Mouse (Mus musculus): ENCODE measurements at regions not wholly inside any gene's neighbourhood (a gene's known extent, or its start where the extent isn't known, plus 50 kb on each side); places are given as distances from the start of the nearest gene placed in this dataset.
A peak's percentile ranks its signal among the peaks of the same experiment; 100 is the strongest.

DNA sequence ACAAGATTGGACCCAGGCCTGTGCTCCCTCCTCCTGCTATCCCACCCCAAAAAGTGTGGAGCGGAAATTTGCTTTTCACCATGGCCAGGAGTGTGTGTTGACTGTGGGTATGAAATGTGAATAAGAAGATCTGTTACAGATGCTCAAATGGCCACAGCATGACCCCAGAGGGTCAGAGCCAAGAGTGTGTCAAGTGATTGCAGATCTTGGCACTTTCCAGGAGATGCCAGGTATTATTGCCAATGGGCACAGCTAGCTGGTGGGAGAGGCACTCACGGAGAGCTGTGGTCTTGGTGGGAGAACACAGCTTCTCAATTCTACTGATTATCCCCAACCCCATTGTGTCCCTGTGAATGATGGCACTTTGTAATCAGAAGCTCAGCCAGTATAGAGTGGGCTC lies 62.7 kb downstream of the Smim20 start:
- Histone ChIP-seq H3K36me3 (replicated peaks) (no peaks in the 10 kb centered on the region), H3K4me1 (peaks cover 19% of the 10 kb centered on the region), H3K4me3 (no peak overlapping the region), H3K27me3 (replicated peaks; ENCODE audit: low read depth, poor library complexity, severe bottlenecking) (peaks cover 6% of the 10 kb centered on the region; the same call in 1 of the 2 replicates), H3K9me3 (no peaks in the 10 kb centered on the region), H3K27ac (replicated peaks) (no peak overlapping the region)
- WGBS: 80% methylated on average over 2 of the region's 2 CpGs
- DNase-seq (ENCODE audit: low spot score): no peak

DNA sequence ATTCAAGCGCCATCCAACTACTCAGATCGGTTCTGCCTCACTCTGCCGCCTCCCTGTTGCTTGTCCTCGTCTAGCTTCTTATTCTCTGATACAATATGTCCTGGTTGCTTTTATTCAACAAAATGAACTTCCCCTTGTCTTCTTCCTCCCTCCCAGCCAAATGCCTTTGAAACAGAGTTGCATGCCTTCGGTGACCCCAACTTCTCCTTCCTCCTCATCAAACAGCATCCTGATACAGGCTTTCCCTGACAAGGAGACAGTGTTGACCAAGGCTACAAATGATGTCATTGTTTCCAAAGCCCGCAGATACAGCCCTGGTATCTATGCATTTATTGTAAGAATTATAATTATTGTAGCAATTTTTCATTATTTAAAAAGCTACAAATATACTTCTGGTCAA lies 69.8 kb downstream of the Smim20 start:
- Histone ChIP-seq H3K27ac (replicated peaks) (no peak overlapping the region), H3K27me3 (replicated peaks; ENCODE audit: low read depth, poor library complexity, severe bottlenecking) (no peaks in the 10 kb centered on the region)
- WGBS: 85% methylated on average over 6 of the region's 6 CpGs

DNA sequence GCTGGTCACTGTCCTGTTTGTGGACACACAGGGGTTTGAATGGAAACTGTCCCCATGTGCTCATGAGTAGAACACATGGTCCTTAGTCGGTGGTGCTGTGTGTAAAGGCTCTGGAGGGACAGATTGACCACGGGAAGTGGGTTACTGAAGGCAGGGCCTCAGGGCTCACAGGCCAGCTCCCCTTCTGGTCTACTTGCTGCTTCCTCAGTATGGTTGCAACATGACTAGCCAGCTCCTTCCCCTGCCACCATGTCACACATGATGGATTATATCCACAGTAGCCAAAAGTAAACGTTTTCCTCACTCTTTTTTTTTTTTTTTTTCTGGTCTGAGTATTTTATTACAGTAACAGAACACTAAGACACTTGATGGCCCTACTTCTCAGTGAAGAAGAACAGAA lies 70.9 kb downstream of the Smim20 start:
- Histone ChIP-seq H3K27me3 (replicated peaks; ENCODE audit: low read depth, poor library complexity, severe bottlenecking) (no peaks in the 10 kb centered on the region), H3K9me3 (no peaks in the 10 kb centered on the region), H3K36me3 (replicated peaks) (no peaks in the 10 kb centered on the region), H3K4me3 (no peak overlapping the region), H3K27ac (replicated peaks) (no peak overlapping the region), H3K4me1 (0 out of 2 replicates have a peak, but pooled peaks cover 2% of the 10 kb centered on the region)
- no peak for DNase-seq (ENCODE audit: low spot score)
- 65% methylated on average over 3 of the region's 3 CpGs for WGBS

More for the DNA sequence above, 69.8 kb downstream of the Smim20 start:
- H3K4me3 ChIP-seq: no peak overlapping the region
- H3K36me3 ChIP-seq (replicated peaks): no peaks in the 10 kb centered on the region
- H3K9me3 ChIP-seq: no peaks in the 10 kb centered on the region
- 0 out of 2 replicates have a peak, but pooled peaks cover 2% of the 10 kb centered on the region for H3K4me1 ChIP-seq
- DNase-seq (ENCODE audit: low spot score): no peak

DNA sequence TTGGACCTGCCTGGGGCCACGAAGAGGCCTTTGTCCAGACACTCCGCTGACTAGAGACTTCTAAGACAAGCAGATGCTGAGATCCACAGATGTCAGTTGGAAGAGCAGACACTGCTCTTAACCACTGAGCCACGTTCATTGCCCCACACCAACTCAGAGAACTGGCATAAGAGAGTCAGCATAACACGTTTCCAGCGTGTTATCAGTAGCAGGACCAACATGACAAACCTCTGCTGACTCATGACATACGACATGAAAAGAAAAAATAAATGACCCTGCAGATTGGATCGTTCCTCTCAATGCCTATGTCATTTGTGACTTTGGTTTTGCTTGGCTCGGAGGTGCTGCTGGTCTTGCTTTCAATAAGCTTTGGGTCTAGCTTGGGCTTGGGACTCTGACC lies 78.3 kb downstream of the Smim20 start:
- Histone ChIP-seq H3K4me1 (peaks cover 18% of the 10 kb centered on the region), H3K4me3 (no peak overlapping the region), H3K36me3 (replicated peaks) (no peaks in the 10 kb centered on the region), H3K27me3 (replicated peaks; ENCODE audit: low read depth, poor library complexity, severe bottlenecking) (no peaks in the 10 kb centered on the region), H3K27ac (replicated peaks) (no peak overlapping the region), H3K9me3 (no peaks in the 10 kb centered on the region)
- DNase-seq (ENCODE audit: low spot score): no peak
- 89% methylated on average over 8 of the region's 8 CpGs for WGBS

DNA sequence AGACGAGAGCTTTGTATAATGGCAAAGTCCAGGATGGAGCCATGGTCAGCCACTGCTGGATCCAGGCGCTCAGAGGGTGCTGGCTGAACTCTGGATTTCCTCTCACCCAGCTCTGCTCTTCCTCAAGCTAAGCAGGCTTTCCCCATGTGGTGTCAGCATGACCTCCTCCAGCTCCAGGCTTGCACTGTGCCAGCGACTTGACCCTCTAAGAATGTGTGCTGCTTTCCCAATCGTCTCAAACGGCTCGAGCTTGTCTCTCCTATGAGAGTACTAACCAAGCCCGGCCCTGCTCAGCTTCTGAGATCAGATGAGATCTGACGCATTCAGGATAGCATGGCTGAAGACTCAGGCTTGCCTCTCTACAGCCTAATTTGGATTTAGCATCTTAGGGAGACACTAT lies 79.1 kb downstream of the Smim20 start:
- WGBS: 61% methylated on average over 8 of the region's 8 CpGs
- H3K4me3 ChIP-seq: no peak overlapping the region
- H3K9me3 ChIP-seq: no peaks in the 10 kb centered on the region
- DNase-seq (ENCODE audit: low spot score): peak; percentile 28
- no peaks in the 10 kb centered on the region for H3K27me3 ChIP-seq (replicated peaks; ENCODE audit: low read depth, poor library complexity, severe bottlenecking)
- H3K4me1 ChIP-seq: peaks cover 18% of the 10 kb centered on the region
- H3K27ac ChIP-seq (replicated peaks): no peak overlapping the region
- no peaks in the 10 kb centered on the region for H3K36me3 ChIP-seq (replicated peaks)

DNA sequence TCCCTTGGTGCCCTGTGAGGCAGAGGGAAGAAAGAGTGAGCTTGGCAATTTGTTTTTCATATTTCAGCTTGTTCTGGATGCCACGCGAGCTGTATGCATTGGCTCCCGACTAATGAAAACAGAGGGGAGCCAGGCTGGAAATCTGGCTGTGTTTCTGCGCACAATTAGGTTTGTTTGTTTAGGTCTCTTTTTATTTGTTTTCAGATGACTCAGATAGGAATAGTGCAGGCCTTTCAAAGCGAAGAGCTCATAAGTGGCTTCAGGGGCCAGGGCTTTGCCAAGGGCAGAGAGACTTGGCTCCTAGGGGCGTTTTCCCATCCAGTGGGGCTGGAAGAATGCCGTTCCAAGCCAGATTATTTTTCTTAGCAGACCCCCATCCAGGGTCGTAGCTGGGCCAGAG lies 79.9 kb downstream of the Smim20 start:
- no peaks in the 10 kb centered on the region for H3K9me3 ChIP-seq
- H3K27ac ChIP-seq (replicated peaks): no peak overlapping the region
- H3K27me3 ChIP-seq (replicated peaks; ENCODE audit: low read depth, poor library complexity, severe bottlenecking): no peaks in the 10 kb centered on the region
- 49% methylated on average over 8 of the region's 8 CpGs for WGBS
- H3K36me3 ChIP-seq (replicated peaks): no peaks in the 10 kb centered on the region
- peaks cover 18% of the 10 kb centered on the region for H3K4me1 ChIP-seq
- DNase-seq (ENCODE audit: low spot score): peak; percentile 38
- no peak overlapping the region for H3K4me3 ChIP-seq

DNA sequence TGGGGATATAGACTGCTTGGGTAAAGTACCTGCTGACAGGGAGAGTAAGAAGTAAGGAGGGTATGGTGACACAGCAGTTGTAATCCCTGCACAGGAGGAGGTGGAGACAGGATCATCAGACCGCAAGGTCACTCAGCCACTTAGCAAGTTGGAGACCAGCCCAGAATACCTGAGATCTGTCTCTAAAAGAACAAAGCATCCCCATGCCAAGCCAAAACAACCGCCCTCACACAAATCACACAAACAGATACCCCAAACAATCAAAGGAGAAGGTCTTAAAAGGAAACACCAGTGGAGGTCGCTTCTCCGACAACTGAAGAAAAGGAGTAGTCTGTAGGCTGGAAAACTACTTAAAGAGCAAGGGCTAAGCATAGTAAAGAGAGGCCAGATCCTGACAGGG lies 86.0 kb downstream of the Smim20 start:
- Histone ChIP-seq H3K4me1 (peaks cover 11% of the 10 kb centered on the region), H3K36me3 (replicated peaks) (no peaks in the 10 kb centered on the region), H3K27me3 (replicated peaks; ENCODE audit: low read depth, poor library complexity, severe bottlenecking) (no peaks in the 10 kb centered on the region; the same call in 1 of the 2 replicates), H3K9me3 (no peaks in the 10 kb centered on the region), H3K27ac (replicated peaks) (no peak overlapping the region), H3K4me3 (no peak overlapping the region)
- no peak for DNase-seq (ENCODE audit: low spot score)
- 43% methylated on average over 4 of the region's 4 CpGs for WGBS

DNA sequence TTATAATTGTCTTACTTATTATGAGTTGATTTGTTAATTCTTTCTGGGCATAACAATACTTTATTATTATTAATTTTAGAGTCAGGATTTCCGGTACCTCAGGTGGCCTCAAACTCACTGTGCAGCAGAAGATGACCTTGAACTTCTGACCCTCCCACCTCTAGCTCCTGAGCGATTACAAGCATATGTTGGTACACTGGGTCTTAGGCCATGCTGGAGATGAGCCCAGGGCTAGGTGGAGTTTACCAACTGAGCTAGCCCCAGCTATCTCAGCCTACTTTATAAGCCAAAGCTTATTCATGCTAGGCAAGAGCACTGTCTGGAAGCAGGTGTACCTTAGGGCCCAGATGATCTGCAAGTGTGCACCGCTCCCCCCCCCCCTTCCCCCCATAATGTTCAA lies 87.4 kb downstream of the Smim20 start:
- DNase-seq (ENCODE audit: low spot score): no peak
- H3K27me3 ChIP-seq (replicated peaks; ENCODE audit: low read depth, poor library complexity, severe bottlenecking): no peaks in the 10 kb centered on the region; the same call in 1 of the 2 replicates
- no peak overlapping the region for H3K27ac ChIP-seq (replicated peaks)
- H3K36me3 ChIP-seq (replicated peaks): no peaks in the 10 kb centered on the region
- no peak overlapping the region for H3K4me3 ChIP-seq
- H3K4me1 ChIP-seq: peaks cover 13% of the 10 kb centered on the region
- 92% methylated on average over 3 of the region's 3 CpGs for WGBS
- no peaks in the 10 kb centered on the region for H3K9me3 ChIP-seq

DNA sequence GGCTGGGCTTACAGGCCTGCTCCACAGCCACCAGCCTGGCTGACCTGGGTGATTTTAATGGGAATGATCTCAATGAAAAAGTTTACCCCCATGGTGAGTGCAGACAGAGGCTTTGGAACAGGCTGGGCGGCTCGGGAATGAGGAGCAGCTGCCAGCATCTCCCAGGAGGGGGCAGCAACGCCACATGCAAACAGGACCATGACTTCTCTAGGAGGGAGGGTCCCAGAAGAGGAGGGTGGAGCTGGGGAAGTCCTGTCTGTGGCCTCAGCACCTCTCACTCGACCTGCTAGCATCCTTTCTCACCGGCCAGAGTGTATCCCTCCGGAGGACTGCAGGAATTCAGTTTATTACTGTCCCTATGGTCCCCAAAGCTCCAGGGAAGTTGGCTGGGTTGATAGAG lies 88.2 kb downstream of the Smim20 start:
- Histone ChIP-seq H3K9me3 (no peaks in the 10 kb centered on the region), H3K27ac (replicated peaks) (no peak overlapping the region), H3K4me1 (peaks cover 13% of the 10 kb centered on the region), H3K36me3 (replicated peaks) (no peaks in the 10 kb centered on the region), H3K4me3 (no peak overlapping the region), H3K27me3 (replicated peaks; ENCODE audit: low read depth, poor library complexity, severe bottlenecking) (no peaks in the 10 kb centered on the region; the same call in 1 of the 2 replicates)
- peak; percentile 89 for DNase-seq (ENCODE audit: low spot score)
- WGBS: 2% methylated on average over 6 of the region's 6 CpGs

DNA sequence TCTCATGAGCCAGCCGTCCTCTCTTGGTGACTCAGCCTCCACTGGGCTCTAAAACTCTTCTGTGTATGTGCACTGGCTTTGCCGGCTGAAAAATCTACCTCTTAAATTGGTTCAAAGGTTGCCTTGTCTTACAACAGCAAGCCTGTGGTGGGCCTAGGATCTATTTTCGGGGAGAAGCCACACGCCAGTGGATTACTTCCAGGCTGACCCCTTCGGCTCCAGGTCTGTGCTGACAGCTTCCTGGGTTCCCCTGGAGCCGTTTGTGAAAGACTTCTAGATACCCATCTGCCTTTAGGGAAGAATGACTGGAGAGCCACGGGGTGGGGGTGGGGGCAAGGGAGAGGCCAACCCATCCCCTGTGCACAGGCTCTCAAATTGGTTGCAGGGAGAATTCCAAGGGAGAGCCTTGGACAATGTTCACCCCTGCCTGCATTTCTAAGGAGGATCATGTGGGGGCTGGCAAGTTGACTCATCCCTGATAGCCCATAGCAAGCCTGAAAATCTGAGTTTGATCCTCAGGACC lies 90.3 kb downstream of the Smim20 start:
- Histone ChIP-seq H3K36me3 (replicated peaks) (no peaks in the 10 kb centered on the region), H3K9me3 (no peaks in the 10 kb centered on the region), H3K4me1 (peaks cover 13% of the 10 kb centered on the region), H3K4me3 (no peak overlapping the region), H3K27me3 (replicated peaks; ENCODE audit: low read depth, poor library complexity, severe bottlenecking) (no peaks in the 10 kb centered on the region; the same call in 1 of the 2 replicates), H3K27ac (replicated peaks) (no peak overlapping the region)
- DNase-seq (ENCODE audit: low spot score): no peak
- 50% methylated on average over 7 of the region's 7 CpGs for WGBS

DNA sequence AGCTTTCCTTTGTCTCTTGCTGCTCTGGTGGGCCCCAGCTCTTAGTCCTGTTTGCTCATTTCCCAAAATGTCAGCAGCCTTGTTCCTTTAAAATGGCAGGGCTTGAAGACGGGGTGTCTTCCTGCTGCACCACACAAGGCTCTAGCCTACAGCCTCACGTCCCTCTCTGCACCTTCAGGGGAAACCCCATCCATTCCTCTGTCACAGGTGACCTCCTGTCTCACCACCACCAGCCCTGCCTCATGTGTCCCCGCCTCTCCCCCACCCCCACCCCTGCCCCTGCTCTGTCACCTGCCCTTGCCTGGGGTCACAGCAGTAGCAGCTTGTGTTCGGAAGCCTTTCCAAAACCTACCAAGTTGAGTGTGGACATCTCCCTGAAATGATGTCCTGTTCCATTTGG lies 91.3 kb downstream of the Smim20 start:
- H3K9me3 ChIP-seq: no peaks in the 10 kb centered on the region
- no peak for DNase-seq (ENCODE audit: low spot score)
- peaks cover 13% of the 10 kb centered on the region for H3K4me1 ChIP-seq
- no peaks in the 10 kb centered on the region for H3K27me3 ChIP-seq (replicated peaks; ENCODE audit: low read depth, poor library complexity, severe bottlenecking)
- no peak overlapping the region for H3K27ac ChIP-seq (replicated peaks)
- H3K36me3 ChIP-seq (replicated peaks): no peaks in the 10 kb centered on the region
- no peak overlapping the region for H3K4me3 ChIP-seq
- WGBS: 56% methylated on average over 4 of the region's 4 CpGs

DNA sequence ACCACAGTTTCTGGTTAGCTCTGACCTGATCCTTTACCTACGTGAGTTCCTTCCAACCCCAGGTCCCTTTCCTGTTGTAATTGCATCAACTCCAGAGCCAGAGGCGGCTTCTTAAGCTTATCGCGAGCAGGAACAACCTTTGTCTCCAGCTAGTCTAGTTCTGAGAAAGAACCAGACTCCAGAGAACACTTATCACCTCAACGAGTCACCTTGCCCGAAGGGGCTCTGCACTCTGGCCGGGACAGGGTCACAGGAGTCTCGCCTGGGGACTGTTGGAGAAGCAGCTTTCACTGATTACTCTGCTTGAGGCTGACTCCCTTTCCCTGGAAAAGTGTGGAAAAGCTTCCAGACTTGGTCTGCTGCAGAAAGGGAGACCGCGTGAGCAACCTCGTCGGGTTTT lies 93.0 kb downstream of the Smim20 start:
- no peak for DNase-seq (ENCODE audit: low spot score)
- H3K4me3 ChIP-seq: no peak overlapping the region

DNA sequence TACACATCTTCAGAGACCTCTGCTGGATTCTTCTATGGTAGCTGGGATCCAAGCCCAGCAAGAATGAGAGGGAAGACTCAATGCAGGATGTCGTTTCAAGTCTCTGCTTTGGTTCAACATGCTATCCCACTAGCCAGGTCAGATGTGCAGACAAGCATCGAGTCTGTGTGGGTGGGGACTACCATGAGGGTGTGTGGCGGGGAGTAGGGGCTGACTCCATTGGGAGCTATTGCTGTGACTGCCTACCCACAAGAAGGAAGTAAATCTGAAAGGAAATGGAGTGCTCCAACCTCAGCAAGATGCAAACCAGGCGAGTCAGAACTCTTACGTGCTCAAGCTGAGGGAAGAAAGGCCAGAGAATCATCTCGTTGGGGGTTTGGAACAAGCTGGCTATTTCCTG lies 94.4 kb downstream of the Smim20 start:
- Histone ChIP-seq H3K36me3 (replicated peaks) (no peaks in the 10 kb centered on the region), H3K27me3 (replicated peaks; ENCODE audit: low read depth, poor library complexity, severe bottlenecking) (no peaks in the 10 kb centered on the region)
- DNase-seq (ENCODE audit: low spot score): no peak

More for the DNA sequence above, 93.0 kb downstream of the Smim20 start:
- H3K4me1 ChIP-seq: peaks cover 21% of the 10 kb centered on the region
- 86% methylated on average over 12 of the region's 12 CpGs for WGBS
- H3K36me3 ChIP-seq (replicated peaks): no peaks in the 10 kb centered on the region
- no peaks in the 10 kb centered on the region for H3K27me3 ChIP-seq (replicated peaks; ENCODE audit: low read depth, poor library complexity, severe bottlenecking)
- no peak overlapping the region for H3K27ac ChIP-seq (replicated peaks)
- H3K9me3 ChIP-seq: no peaks in the 10 kb centered on the region

More for the DNA sequence above, 94.4 kb downstream of the Smim20 start:
- no peak overlapping the region for H3K27ac ChIP-seq (replicated peaks)
- no peaks in the 10 kb centered on the region for H3K9me3 ChIP-seq
- WGBS: 87% methylated on average over 6 of the region's 6 CpGs
- peaks cover 17% of the 10 kb centered on the region for H3K4me1 ChIP-seq
- H3K4me3 ChIP-seq: no peak overlapping the region
